Mouse (Mus musculus) thymus, postnatal 25 days (tissue): ENCODE data around the gene Ano2.

ENCODE experiments used
- DNase-seq: peaks from one replicate; pipeline ENCODE4 v3.0.0; 2022

Gene Ano2

DNA sequence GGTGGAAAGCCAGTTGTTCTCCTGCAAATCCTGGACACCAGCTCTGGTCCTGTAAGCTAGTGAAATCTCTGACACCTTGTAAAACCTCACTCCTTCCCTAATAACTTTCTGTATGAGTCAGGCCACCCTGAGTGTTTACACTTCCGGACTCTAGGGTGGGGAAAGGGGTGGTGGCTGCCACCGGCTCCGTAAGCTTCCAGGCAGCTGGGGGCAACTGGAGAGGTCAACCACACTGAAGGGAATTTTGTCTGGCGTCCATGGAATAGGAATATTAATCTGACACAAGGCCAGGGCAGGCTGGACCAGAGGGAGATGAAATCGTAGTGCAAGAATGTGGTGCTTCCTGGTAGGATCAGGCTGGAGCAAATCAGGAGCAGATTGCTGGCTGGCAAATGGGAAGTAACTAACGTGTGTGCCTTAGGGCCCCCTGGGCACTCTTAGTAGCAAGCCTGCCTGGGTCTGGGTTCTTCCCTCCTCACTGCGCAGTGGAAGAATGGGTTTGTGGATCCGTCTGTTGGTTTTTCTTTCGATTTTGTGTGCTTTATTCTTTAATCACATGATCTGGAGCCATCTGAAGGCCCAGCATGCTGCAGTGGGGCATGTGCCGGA is 57.2 kb downstream of the Ano2 start:
- DNase-seq = no peak

DNA sequence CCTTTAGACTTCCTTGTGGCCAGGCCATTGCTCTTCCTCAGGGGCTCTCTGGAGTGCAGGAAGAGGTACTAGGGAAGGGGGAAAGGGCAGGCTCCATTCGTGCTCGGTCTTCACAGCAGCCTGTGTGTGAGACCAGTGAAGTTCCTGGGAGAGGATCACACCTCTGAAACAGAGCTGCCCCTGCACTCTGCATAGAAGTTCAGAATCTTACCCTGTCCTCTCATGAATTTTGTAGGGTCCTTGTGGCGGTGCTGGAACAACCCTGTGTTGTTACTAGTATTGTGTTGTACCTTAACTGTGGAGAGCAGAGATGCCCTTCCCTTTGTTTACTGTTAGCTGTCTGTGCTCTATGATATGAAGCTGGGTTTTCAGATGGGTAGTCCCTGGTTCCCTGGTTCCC is 58.4 kb downstream of the Ano2 start:
- no peak for DNase-seq

DNA sequence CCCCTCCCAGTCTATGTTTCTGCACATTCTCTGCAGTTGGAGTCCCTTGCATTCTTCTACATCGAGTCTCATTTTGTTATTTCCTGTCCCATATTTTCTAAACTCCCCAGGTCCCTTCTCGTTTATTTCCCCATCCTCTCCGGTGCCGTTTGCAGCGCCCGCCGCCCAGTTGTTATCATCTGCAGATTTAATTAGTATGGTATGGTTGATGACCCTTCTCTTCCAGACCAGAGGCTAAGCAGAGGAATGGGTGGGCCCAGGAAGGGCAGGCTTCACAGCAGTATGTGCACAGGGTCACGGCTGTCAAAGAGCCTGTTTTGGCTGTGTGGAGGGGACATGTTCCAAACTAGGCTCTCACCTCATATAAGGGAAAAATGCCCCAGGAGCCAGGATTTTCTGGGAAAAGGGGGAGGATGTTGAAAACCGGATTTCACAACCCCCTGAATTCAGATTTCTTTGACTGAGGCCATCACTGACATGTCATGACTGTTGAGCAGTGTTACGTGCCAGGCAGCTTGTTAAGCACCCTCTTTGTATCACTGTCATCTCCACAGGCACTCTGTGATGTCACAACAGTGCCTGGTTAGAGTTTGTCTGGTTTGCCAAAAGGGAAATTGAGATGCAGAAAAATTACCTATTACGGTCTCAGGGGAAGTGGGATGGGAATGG is 72.8 kb downstream of the Ano2 start:
- DNase-seq = no peak

DNA sequence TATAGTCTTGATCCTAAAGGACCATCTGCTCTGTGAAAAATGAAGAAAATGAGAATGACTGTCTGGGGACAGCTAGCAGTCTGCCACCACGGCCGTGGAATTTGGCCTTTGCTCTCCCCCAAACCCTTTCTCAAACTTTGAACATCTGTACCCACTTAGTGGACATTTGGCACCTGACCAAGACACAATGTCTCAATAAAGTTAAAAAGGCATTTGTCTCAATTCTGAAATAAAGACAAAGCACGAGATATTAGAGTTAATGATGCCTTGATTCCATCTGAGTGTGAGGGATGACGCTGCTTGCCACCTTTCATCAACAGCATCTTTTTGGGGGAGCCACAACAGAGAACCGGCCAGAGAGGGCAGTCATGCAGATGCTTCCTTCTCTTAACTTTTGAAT is 83.0 kb downstream of the Ano2 start:
- DNase-seq = no peak

DNA sequence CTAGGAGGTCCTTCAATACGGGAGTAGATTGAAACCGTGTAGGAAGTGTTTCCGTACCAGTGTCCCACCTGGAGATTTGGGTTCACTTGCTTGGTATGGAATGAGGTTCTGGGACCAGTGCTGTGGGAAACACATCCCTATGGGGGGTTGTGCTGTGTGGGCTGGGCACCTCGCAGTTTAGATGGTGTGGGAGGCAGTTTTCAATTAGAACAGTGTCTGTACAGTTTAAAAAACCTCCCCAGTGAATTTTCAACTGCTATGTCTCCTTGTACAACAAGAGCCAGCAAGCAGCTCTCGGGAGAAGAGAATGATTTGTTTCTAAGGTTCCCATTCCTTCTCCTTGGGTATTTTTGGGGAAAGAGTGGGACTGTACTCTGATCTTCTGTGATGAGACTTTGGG is 86.1 kb downstream of the Ano2 start:
- no peak for DNase-seq

DNA sequence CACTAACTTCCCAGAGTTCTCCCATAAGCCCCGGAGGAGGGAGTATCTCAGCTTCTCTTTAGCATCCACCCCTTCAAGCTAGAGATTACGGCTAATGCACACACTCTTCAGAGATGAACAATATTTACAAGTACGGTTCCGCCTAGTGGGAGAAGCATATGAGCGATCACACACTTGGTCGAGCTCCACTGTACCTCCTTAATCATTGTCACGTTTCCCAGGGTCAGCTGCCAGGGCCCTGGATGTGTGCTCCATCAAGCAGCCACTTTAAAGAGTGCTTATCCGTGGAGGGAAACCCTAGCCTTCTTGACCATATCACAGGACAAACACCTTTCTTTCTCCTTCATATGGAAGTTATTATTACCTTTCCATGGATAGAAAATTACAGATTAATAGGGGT is 112.7 kb downstream of the Ano2 start:
- no peak for DNase-seq

DNA sequence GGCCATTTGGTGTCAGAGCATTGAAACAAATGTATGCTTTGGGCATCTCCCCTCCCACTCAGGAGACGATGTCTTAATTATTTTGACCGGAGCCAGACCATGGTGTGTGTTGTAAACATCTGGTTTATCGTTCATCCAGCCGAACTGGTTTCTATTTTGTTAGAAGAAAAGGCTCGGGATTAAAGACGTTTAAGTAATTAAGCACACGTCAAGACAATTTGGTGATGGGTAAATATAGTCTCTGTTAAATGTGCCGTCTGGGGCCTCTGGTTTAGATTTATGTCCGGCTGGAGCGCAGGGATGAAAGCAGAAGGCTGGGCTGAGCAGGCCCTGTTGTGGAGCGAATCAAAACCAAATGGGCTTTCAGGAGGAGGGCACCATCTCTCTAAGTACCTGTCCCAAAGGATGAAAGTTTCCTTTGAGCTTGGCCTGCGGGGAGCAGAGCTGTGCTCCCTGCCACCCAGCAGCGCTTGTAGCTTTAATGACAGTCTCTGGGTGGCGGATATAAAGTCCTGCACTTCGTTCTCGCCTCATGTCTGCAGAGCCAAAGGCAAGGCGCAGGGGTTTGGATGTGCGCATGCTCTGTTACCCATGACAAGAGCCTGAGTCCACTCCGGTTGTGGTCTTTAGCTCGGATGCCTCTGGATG is 113.3 kb downstream of the Ano2 start:
- DNase-seq = no peak

DNA sequence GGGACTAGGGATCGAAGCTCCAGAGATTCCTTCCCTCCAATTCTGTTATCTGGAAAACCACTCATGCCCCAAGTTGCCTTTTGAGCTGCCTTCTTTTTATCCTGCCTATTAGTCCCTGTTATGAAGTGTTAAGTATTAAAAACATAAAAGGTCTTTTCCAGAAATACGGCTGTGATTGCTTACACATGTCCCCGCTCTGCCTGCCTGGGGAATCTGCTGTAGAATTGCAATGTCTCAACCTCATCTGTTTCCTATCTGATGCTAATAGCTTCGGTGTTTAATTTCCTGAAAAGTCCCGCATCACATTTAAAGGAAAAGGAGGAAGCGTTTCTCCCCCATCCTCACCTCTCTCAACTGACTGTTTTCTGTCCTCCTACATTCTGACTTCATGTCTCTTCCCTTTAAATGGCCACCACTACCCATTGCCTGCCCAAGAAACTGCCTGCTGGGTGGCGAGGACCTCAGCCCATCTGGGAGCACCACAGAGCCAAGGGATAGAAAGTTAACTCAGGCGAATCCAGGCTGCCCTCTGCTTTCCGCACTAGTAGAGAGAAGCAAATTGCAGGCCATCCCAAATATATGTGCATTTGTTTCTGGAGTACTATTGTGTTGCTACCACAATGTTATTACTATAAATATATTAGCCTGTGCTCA is 118.9 kb downstream of the Ano2 start:
- DNase-seq = no peak

DNA sequence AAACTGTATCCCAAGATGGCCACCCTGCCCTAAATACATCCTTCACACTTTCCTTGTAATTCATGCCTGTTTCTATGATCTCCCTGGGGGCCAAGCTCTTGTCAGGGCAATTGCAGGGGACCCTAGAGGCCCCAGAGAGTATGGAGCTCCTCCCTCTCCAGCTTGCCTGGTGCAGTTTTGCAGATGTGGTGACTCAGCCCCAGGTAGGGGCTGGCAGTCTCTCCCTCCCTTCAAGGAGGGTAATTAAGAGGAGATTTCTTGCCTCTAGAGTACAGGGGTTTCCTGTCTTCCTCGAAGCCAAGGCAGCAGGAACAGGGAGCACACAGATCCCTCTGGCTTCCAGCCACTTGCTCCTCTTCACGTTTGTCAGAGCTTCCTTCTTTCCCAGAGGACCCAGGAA is 121.2 kb downstream of the Ano2 start:
- no peak for DNase-seq

DNA sequence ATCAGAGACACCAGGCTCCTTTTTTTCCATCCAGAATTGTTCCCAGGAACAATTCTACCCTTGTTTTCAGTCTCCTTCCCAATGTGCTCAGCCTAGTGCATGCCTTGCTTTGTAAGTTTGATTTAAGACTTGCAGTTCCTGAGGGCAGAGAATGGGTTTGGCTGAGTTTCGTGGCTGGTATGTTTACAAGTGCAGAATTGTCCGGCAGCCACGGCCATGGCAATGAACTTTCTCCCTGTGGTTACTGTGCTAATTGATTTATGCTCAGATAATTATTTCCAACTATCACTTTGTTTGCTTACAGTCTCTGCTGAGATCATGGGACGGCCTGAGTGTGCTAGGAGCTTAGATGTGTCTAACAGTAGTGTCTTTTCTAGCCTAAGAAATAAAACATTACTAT is 147.9 kb downstream of the Ano2 start:
- DNase-seq = no peak

DNA sequence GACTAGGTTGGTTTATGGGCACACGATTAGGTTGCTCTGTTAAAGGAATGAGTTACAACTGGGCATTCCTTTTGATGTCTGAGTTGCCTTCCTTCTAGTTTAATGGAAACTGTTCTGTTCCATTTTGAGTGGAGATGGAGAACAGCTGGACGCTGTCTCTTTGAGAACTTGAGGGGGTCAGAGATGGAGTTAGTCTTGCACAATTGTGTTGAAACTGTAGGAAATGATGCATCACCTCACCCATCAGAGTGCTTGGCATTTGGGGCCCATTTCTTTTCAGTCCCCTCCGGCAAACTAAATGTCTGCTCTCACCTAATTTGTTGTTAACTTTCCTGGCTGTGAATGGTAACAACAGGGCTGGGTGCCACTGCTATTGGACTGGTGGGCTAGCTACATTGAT is 151.1 kb downstream of the Ano2 start:
- DNase-seq = no peak

DNA sequence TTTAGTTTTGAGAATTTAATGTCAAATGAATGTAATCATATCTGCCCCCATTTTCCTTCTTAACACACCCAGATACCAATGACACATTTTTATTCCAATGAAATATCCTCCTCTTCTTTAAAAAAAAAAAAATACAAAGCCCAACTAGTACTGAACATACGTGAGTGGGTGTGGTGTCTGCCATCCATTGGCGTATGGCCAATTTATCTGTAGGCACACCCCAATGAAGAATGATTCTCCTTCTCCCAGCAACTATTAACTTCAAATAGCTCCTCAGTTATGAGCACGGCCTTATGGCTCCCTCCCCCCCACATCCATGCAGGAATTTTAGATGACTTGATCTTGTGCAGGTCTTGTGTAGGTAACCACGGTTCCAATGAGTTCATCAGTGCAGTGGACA is 161.0 kb downstream of the Ano2 start:
- no peak for DNase-seq

DNA sequence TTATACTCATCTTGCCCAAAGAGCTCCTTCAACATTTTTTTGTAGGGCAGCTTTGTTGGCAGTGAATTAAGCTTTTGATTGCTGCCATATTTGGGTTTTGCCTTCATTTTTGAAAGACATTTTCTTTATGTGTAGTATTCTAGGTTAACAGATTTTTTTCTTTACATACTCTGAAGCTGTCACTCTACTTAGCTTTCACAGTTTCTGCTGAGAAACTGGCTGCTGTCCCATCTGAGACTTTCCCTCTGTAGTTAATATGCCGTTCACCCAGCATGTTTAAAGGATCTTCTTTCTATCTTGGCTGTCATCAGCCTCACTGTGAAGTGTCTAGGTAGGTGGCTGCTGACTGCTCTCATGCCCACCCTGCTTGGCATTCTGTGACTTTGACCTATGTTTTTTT is 168.1 kb downstream of the Ano2 start:
- no peak for DNase-seq

DNA sequence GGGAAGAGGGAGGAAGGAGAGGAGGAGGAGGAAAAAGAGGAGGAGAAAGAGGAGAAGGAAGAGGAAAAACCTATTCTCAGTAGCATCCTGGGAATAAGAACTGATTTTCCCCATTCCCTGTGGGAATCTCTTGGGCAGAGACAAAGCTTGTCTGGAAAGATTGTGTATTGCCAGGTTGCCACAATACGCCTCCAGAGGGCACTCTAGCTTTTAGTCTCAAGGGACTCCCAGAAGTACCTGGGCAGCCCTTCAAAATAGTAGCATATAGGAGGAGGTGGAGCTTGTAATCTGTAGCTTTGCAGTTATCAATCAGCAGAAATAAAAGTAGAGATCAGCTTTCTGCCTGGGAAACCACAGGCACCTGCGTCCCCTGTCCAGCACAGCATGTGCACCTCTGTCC is 178.3 kb downstream of the Ano2 start:
- no peak for DNase-seq

DNA sequence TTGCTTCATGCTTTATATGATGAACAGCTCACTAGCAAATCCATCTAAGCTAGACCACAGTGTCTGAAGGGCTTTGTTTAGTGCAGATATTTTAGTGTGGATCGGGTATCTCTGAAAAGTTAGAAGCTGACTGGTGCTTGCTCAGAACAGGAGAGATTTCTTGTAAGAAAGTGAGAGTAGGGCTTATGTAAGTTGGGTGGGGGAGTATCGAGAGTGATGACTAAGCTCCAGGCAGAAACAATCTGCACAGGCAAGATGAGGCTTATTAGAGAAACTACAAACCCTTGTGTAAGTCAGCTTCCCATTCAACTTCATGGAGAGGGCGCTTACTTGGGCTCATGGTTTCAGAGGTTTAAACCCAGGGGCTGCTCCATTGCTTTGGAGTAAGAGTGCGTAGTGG is 181.3 kb downstream of the Ano2 start:
- no peak for DNase-seq

DNA sequence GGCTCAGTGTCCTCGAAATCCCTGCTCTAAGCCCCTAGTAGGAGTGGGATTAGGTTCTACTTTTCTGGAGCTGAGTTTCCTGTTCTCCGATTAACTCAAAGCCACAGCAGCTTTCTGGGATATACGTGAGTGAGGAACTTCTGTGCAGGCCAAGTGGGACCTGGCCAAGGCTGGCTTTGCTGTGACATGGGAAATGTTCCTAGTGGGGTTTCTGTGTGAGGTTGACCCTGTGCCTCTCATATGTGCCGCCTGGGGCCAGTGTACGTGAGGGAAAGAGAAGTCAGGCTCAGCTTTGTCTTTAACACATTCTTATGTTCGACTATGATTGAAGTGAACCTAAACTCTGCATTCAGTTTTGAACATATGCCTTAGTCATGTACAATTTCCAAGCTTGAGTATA is 184.5 kb downstream of the Ano2 start:
- no peak for DNase-seq

DNA sequence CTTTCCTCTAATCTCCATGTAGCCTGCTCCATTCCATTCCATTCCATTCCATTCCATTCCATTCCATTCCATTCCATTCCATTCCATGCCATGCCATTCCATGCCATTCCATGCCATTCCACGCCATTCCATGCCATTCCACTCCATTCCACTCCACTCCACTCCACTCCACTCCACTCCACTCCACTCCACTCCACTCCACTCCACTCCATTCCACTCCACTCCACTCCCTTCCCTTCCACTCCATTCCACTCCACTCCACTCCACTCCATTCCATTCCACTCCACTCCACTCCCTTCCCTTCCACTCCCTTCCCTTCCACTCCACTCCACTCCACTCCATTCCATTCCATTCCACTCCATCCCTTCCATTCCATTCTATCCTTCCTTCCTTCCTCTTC is 186.7 kb downstream of the Ano2 start:
- DNase-seq = no peak

DNA sequence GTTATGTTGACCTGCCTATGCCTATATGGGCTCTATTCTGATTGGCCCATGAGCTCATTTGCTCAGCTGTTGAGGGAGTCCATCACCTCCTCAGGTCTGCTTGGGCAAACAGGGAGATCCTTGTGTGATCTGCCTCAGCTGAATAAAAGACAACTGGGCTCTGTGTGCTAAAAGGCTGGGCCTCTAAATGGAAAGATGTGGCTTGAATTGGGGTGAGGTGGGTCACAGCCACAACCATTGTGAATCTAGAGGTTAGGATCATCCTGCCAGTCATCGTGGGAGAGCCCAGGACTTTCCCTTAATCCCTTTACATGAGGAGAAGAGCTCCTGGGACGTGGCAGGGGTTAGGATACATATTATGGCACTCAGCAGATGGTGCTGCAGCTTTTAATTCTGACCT is 188.5 kb downstream of the Ano2 start:
- DNase-seq = no peak

DNA sequence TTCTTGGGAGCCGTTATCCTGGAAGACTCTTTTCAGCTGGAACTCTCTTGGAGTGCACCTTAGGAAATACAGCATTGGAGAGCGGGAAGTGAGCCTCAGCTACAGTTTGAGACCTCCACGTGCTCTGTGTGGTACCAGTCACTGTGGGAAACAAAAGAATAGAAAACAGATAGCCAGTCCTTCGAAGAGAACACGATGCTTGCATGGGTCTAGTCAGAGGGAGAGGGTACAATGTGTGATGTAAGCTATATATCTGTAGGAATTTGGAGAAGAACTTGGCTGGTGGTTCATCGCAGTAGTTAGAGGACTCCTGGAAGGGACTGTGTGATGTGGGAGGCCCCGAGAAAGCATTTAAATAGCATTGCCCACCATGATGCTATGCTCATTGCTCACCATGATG is 189.1 kb downstream of the Ano2 start:
- DNase-seq = no peak

DNA sequence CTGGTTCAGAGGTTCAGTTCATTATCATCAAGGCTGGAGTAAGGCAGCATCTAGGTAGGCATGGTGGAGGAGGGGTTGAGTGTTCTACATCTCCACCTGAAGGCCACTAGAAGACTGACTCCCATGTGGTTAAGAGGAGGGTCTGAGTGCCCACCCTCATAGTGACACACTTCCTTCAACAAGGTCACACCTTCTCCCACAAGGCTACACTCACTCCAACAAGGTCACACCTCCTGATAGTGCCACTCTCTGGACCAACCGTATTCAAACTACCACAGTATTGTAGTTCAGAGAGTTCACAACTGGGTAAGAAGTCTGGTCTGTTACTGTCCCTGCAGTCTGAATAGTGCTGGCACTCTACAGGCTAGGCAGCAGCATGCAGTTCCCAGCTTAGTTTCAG is 198.4 kb downstream of the Ano2 start:
- no peak for DNase-seq

DNA sequence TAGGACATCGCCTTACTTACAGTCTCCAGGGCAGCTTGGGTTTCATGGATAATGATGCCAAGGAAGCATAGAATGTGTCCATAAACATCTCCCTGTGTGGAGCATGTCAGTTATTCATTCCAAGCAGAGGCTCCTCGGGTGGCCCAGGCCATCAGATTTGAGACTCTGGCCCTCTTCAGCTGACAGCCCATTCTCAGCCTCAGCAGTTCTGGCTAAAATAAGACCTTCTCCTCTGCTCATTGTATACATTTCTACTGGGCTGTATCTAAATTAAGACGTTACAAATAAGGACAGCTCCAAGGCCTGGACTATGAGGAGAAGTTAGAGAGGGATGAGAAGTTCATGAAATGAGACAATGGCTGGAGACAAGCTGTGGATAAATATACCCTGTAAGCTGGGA is 204.1 kb downstream of the Ano2 start:
- DNase-seq = no peak

DNA sequence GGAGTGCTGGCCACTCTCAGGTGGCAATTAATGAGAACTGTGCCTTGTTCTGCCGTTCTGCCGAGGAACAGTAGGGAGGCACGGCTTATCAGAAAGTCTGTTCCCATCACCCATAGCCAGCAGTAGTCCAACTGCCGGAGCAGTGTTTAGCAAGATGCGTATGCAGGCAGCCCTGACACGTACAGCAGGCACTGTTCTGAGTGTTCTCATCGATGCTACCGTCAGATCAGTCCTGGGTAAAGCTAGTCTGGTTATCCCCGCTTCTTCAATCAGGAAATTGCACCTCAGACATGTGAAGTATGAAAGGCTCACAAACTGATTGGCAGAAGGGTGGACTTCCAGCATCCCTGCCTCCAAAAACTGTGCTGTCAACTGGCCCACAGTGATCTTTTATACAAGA is 224.2 kb downstream of the Ano2 start:
- no peak for DNase-seq

DNA sequence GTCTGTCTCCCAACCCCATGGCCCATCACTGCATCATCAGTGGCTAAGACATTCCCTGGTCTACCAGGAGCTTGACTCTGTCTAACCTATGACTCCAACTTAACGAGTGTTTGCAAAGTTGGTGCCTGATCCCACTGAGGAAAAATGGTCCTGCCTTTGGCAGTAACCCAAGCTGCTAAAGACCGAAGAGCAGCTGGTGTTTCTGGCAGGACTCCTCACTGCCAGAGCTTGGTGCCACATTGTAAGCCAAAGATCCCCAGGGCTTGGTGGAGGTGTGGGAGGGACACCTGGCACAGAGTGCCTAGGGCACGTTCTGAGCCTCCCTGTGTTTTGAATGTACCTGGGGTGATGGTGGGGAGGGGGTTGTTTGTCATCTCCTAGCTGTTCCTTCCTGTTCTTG is 232.5 kb downstream of the Ano2 start:
- DNase-seq = no peak

DNA sequence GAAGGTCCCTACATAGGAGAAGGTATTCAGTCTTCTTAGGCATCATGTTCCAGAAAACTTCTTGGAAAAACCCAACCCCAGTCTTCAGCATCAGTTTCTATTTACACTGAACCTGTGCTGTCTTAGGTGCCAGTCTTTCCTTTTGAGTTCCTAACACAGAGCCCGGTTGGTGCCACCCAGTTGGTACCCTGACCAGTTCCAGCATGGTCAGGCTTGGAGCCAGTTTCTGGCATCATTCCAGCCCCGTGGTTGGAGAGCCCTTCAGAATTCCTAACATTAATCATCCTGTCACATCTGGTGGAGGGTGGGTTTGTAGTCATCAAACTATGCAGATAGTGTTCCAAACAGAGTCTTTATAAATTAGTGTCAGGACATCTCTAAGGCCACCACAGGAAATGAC is 234.8 kb downstream of the Ano2 start:
- no peak for DNase-seq
